Mouse (Mus musculus): ENCODE measurements around the gene Zfp617. TPM values are rescaled to one million over a fixed set of nuclear protein-coding genes. Genes with fewer than 3 reads are reported as not detected.
"Not testable (repeated sequence)": the region's sequence is repeated elsewhere in the genome, so short reads cannot be mapped to it uniquely, and the experiment has no call there.

Gene Zfp617
- polyA plus RNA-seq, 1 experiment from 2014 or later: 32.3 TPM

GRCm38 (mm10) chr8:71926551-71926950 is 18.1 kb downstream of the Zfp617 start:
- Histone ChIP-seq H3K36me3 (ENCODE audit: poor library complexity, severe bottlenecking) (peaks cover 32% of the 10 kb centered on the region), H3K4me3 (no peak overlapping the region), H3K9ac (no peak overlapping the region), H3K27ac (no peak overlapping the region), H3K27me3 (no peaks in the 10 kb centered on the region), H3K4me2 (no peak overlapping the region), H3K4me1 (peaks cover 12% of the 10 kb centered on the region), H3K9me3 (replicated peaks) (no peaks in the 10 kb centered on the region)
- WGBS: 94% methylated on average over 3 of the region's 3 CpGs
- ATAC-seq: no peak

GRCm38 (mm10) chr8:71927779-71928178 is 19.3 kb downstream of the Zfp617 start:
- Histone ChIP-seq H3K4me3 (no peak overlapping the region), H3K9ac (no peak overlapping the region), H3K36me3 (ENCODE audit: poor library complexity, severe bottlenecking) (peaks cover 36% of the 10 kb centered on the region), H3K27ac (no peak overlapping the region), H3K4me1 (peaks cover 12% of the 10 kb centered on the region), H3K4me2 (no peak overlapping the region), H3K27me3 (no peaks in the 10 kb centered on the region), H3K9me3 (replicated peaks) (no peaks in the 10 kb centered on the region)
- no peak for ATAC-seq

GRCm38 (mm10) chr8:71938037-71938436 is 29.6 kb downstream of the Zfp617 start:
- WGBS: 86% methylated on average over 2 of the region's 2 CpGs
- H3K27ac ChIP-seq; H3K27me3 ChIP-seq; H3K9me3 ChIP-seq (replicated peaks); ATAC-seq; H3K4me3 ChIP-seq; H3K9ac ChIP-seq; H3K4me1 ChIP-seq; H3K4me2 ChIP-seq: not testable (repeated sequence)
- peaks cover 13% of the 10 kb centered on the region for H3K36me3 ChIP-seq (ENCODE audit: poor library complexity, severe bottlenecking)

- Histone ChIP-seq H3K27ac (no peak overlapping the region), H3K4me2 (no peak overlapping the region), H3K36me3 (ENCODE audit: poor library complexity, severe bottlenecking) (no peaks in the 10 kb centered on the region), H3K27me3 (0 out of 2 replicates have a peak, but pooled peaks cover 4% of the 10 kb centered on the region), H3K4me3 (no peak overlapping the region), H3K9ac (no peak overlapping the region), H3K4me1 (no peaks in the 10 kb centered on the region), H3K9me3 (replicated peaks) (no peaks in the 10 kb centered on the region)
- 90% methylated on average over 2 of the region's 2 CpGs for WGBS
- ATAC-seq: no peak
These were observed 32.1 kb downstream of the Zfp617 start for GRCm38 (mm10) chr8:71940293-71941208.

- ATAC-seq: no peak
- WGBS: 87% methylated on average over 1 of the region's 1 CpGs
- H3K27me3 ChIP-seq: 0 out of 2 replicates have a peak, but pooled peaks cover 4% of the 10 kb centered on the region
These were observed 33.3 kb downstream of the Zfp617 start for GRCm38 (mm10) chr8:71941776-71942175.

GRCm38 (mm10) chr8:71948624-71949023 is 40.2 kb downstream of the Zfp617 start:
- no peak for ATAC-seq
- H3K36me3 ChIP-seq (ENCODE audit: poor library complexity, severe bottlenecking): peaks cover 4% of the 10 kb centered on the region; the same call in 1 of the 2 replicates
- 0 out of 2 replicates have a peak, but pooled peaks cover 4% of the 10 kb centered on the region for H3K27me3 ChIP-seq
- H3K4me3 ChIP-seq: no peak overlapping the region
- H3K9me3 ChIP-seq (replicated peaks): no peaks in the 10 kb centered on the region
- H3K4me2 ChIP-seq: no peak overlapping the region
- no peak overlapping the region for H3K27ac ChIP-seq
- peaks cover 16% of the 10 kb centered on the region for H3K4me1 ChIP-seq
- 94% methylated on average over 5 of the region's 5 CpGs for WGBS
- H3K9ac ChIP-seq: no peak overlapping the region

More at GRCm38 (mm10) chr8:71941776-71942175, 33.3 kb downstream of the Zfp617 start:
- Histone ChIP-seq H3K4me2 (no peak overlapping the region), H3K27ac (no peak overlapping the region), H3K4me1 (no peaks in the 10 kb centered on the region), H3K9me3 (replicated peaks) (no peaks in the 10 kb centered on the region), H3K4me3 (no peak overlapping the region), H3K9ac (no peak overlapping the region), H3K36me3 (ENCODE audit: poor library complexity, severe bottlenecking) (no peaks in the 10 kb centered on the region)

- H3K27ac ChIP-seq: peak within 1 kb of the TSS; percentile 76
- peak within 1 kb of the TSS; percentile 73 for H3K4me3 ChIP-seq
- peaks cover 16% of the 10 kb centered on the region for H3K4me1 ChIP-seq
- H3K36me3 ChIP-seq (ENCODE audit: poor library complexity, severe bottlenecking): peaks cover 20% of the 10 kb centered on the region
- H3K27me3 ChIP-seq: no peaks in the 10 kb centered on the region
- peak within 1 kb of the TSS; percentile 67 for H3K4me2 ChIP-seq
- ATAC-seq: peak; percentile 100
- peaks cover 10% of the 10 kb centered on the region for H3K9me3 ChIP-seq (replicated peaks)
- H3K9ac ChIP-seq: peak within 1 kb of the TSS; percentile 82
- WGBS: 3% methylated on average over 34 of the region's 34 CpGs
These were observed 42.2 kb downstream of the Zfp617 start, which contains the start of gene Zfp961 for GRCm38 (mm10) chr8:71950482-71951221. Gene Zfp961, plus strand, starts transcription at chr8:71951038.

- H3K27ac ChIP-seq: 0 out of 2 replicates have a peak overlapping the region, but pooled peaks have one; percentile 76
- 34% methylated on average over 14 of the region's 14 CpGs for WGBS
These were observed 43.2 kb downstream of the Zfp617 start for GRCm38 (mm10) chr8:71951436-71952161.

GRCm38 (mm10) chr8:71952489-71952888 is 44.1 kb downstream of the Zfp617 start:
- Histone ChIP-seq H3K27me3 (no peaks in the 10 kb centered on the region), H3K9ac (peak overlapping the region; percentile 82; the same call in 1 of the 2 replicates), H3K36me3 (ENCODE audit: poor library complexity, severe bottlenecking) (peaks cover 22% of the 10 kb centered on the region), H3K27ac (no peak overlapping the region), H3K4me2 (peak overlapping the region; percentile 67), H3K9me3 (replicated peaks) (peaks cover 10% of the 10 kb centered on the region), H3K4me1 (peaks cover 16% of the 10 kb centered on the region), H3K4me3 (peak overlapping the region; percentile 73; the same call in 1 of the 2 replicates)
- ATAC-seq: no peak
- WGBS: 94% methylated on average over 1 of the region's 1 CpGs

More at GRCm38 (mm10) chr8:71951436-71952161, 43.2 kb downstream of the Zfp617 start:
- no peak for ATAC-seq
- H3K4me3 ChIP-seq: peak overlapping the region; percentile 73
- peaks cover 10% of the 10 kb centered on the region for H3K9me3 ChIP-seq (replicated peaks)
- peaks cover 21% of the 10 kb centered on the region for H3K36me3 ChIP-seq (ENCODE audit: poor library complexity, severe bottlenecking)
- no peaks in the 10 kb centered on the region for H3K27me3 ChIP-seq
- H3K9ac ChIP-seq: peak overlapping the region; percentile 82
- H3K4me2 ChIP-seq: peak overlapping the region; percentile 67
- peaks cover 16% of the 10 kb centered on the region for H3K4me1 ChIP-seq

GRCm38 (mm10) chr8:71952961-71953700 is 44.7 kb downstream of the Zfp617 start:
- Histone ChIP-seq H3K4me1 (peaks cover 16% of the 10 kb centered on the region), H3K36me3 (ENCODE audit: poor library complexity, severe bottlenecking) (peaks cover 22% of the 10 kb centered on the region)
- not testable (repeated sequence) for H3K27me3 ChIP-seq; H3K9me3 ChIP-seq (replicated peaks); H3K4me3 ChIP-seq; ATAC-seq; H3K4me2 ChIP-seq; H3K27ac ChIP-seq; H3K9ac ChIP-seq
- WGBS: 97% methylated on average over 16 of the region's 16 CpGs

GRCm38 (mm10) chr8:71954666-71955065 is 46.2 kb downstream of the Zfp617 start:
- H3K27me3 ChIP-seq: no peaks in the 10 kb centered on the region
- WGBS: 98% methylated on average over 9 of the region's 9 CpGs
- peaks cover 25% of the 10 kb centered on the region for H3K36me3 ChIP-seq (ENCODE audit: poor library complexity, severe bottlenecking)
- no peak for ATAC-seq
- no peak overlapping the region for H3K9ac ChIP-seq
- no peak overlapping the region for H3K27ac ChIP-seq
- peaks cover 16% of the 10 kb centered on the region for H3K4me1 ChIP-seq
- no peak overlapping the region for H3K4me2 ChIP-seq
- H3K4me3 ChIP-seq: no peak overlapping the region
- H3K9me3 ChIP-seq (replicated peaks): peaks cover 10% of the 10 kb centered on the region
